Mouse (Mus musculus) thymus, postnatal 25 days (tissue): ENCODE results near the gene Pde9a.
"Not testable (repeated sequence)": the region's sequence is repeated elsewhere in the genome, so short reads cannot be mapped to it uniquely, and the experiment has no call there.

Source experiments
- DNase-seq: peaks from one replicate; pipeline ENCODE4 v3.0.0; 2022

The Pde9a gene

GRCm38 (mm10) chr17:31385671-31386665 is at the start of gene Pde9a:
Gene Pde9a, plus strand, starts transcription at chr17:31386210.
- DNase-seq, result peak; percentile 67

- DNase-seq, result no peak
Observed at GRCm38 (mm10) chr17:31339769-31340168, 46.2 kb upstream of the Pde9a start.

- DNase-seq, result no peak
Observed at GRCm38 (mm10) chr17:31342191-31342590, 43.8 kb upstream of the Pde9a start.

DNA sequence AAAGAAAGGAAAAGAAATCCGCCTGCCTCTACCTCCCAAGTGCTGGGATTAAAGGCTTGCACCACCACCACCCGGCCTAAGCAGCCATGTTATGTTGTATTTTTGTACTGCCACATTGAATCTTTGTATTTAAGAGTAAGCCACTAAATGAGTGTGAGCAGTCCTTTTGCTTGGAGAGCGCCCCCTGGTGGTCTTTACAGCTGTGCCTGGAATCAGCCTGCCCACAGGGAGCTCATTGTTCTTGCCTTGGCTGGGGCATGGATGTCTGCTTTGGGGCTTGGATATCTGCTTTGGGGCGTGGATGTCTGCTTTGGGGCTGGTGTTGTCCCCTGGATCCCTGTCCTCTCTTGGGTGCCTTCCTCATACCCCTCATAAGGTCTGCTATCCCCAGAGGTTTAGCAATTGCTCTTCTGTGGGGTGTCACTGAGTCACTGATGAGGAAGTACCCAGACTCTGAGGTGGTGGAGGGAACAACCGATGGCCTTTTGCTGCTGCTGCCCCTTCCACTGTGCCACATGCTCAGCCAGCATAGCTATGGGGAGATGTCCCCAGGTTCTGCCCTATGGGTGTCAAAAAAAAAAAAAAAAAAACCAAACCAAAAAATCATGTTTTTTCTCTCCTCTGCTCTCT is 41.7 kb upstream of the Pde9a start:
- DNase-seq, result peak; percentile 77

- no peak for DNase-seq
Observed at GRCm38 (mm10) chr17:31344816-31345215, 41.2 kb upstream of the Pde9a start.

DNA sequence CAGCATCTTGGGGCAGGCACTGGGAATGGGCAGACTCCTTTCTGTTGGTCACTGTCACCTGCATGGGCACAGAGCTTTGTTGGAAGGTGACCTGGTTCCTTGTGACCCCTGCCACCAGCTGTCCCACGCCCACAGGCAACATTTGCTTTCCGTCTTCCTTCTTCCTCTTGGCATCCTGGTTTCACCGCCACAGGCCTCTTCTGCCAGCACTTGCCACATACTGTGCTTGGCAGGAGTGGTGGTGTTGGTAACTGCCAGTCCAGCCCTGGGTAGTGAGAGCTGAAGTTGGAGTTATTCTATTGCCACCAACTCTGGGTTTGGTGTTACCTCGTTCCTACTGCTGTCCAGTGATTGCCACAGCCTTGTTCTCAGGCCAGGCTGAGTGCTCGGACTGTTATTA is 37.9 kb upstream of the Pde9a start:
- DNase-seq, result no peak

GRCm38 (mm10) chr17:31349388-31349787 is 36.6 kb upstream of the Pde9a start:
- no peak for DNase-seq

DNA sequence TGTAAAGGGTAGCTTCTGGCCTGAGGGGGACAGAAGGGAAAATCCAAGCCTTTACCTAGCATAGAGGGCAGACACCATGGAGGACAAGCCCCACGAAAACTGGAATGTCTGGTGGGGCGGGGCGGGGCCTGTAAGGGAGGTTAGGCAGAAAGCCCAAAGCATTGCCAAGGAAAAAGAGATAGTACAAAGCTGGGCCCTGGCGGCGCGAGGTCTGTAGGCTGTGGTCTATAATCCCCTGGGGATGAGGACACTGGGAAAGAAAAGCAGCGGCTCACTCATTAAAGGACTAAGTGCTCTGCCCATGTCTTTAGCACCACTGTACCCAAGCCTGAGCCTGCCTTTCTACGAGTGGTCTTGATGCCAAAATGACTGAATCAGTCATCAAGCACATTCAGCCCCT is 34.0 kb upstream of the Pde9a start:
- no peak for DNase-seq

DNA sequence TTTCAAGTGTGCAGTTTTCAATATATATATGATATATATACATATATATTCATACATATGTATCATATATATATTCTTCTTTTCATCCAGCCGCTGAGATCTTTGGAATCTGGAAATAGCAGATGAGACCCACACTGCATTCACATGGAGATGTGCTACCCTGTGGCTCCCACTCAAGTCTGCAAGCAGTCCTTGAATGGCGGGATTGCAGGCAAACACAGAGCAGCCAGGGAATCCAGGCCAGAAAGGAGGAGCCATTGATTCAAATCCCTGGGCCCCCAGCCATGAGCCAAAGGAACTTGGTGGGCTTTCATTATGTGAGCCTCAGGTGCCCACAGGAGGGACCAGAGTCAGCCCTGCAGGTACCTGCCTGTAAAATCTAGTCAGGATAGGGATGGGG is 32.8 kb upstream of the Pde9a start:
- DNase-seq, result no peak

GRCm38 (mm10) chr17:31354684-31355083 is 31.3 kb upstream of the Pde9a start:
- not testable (repeated sequence) for DNase-seq

- no peak for DNase-seq
Observed at GRCm38 (mm10) chr17:31355792-31356502, 30.1 kb upstream of the Pde9a start.

- DNase-seq, result no peak
Observed at GRCm38 (mm10) chr17:31360582-31360981, 25.4 kb upstream of the Pde9a start.

- no peak for DNase-seq
Observed at GRCm38 (mm10) chr17:31365586-31366166, 20.3 kb upstream of the Pde9a start.

DNA sequence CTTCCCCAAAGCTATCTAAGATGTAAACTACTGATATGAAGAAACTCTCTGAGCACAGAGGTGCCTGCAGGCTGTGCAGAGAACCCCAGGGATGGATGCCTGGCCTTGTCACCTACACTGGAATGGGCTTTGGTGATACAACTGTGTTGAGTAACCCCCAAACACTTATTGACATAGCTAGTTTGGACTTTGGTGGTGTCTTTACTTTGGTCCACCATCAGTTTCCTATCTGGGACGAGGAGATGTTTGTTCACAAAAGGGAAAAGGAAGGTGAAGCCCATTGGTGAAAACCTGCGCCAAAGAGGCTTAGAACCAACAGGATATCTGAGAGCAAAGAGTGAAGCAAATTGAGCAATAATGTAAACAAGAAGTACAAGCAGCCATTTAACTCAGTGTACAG is 15.8 kb upstream of the Pde9a start:
- DNase-seq, result no peak

DNA sequence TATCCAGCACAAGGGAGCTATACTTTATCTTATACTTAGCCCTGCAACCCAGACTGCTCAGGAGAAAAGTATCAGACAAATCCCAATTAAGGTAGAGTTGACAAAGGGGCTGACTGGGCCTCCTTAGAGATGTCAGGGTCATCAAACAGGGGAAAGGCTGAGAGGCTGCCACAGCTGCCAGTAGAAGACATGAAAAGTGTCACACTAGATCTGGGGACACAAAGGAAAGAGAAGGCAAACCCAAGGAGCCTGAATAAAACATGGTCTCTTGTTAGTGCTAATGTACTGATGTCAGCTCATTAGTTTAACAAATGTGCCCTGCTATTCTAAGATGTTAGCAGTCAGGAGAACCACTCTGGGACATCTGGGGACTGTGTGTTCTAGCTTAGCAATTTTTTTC is 15.1 kb upstream of the Pde9a start:
- no peak for DNase-seq

- DNase-seq, result peak; percentile 61
Observed at GRCm38 (mm10) chr17:31377961-31378360, 8.0 kb upstream of the Pde9a start.

GRCm38 (mm10) chr17:31378361-31378761 is 7.6 kb upstream of the Pde9a start:
- DNase-seq, result no peak

DNA sequence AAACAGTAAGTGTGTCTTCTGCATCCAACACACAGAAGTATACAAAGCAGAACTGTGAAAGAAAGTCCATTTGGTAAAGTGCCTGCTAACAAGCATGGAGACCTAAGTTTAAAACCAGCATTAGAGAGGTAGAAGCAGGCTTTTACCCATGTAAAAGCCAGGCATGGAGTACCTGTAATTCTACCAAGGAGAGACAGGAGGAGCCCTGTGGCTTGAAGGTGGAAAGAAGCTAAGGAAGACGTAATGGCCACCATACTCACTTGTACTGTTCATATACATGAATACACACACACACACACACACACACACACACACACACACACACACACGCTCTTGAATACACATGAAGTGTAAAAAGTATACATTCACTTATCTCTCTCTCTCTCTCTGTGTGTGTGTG is 6.9 kb upstream of the Pde9a start:
- DNase-seq, result no peak

- no peak for DNase-seq
Observed at GRCm38 (mm10) chr17:31379863-31380262, 6.1 kb upstream of the Pde9a start.

DNA sequence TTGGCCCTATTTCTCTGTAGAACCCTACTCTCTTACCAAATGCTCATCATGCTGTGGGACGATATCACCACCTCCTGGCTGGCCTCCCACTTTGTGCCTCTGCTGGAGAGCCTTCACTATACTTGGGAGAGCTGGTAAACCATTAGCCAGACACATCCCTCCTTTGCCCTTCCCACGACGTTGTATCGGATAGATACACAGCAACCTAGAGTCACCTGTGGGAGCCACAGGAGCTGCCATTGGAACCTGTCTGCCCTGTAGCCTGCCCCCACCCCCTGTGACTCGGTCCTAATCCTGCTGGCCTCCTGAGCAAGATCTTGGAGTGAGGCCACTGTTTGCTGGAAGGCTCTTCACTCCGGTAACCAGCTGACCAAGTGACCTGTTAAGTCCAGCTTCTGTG is 2.7 kb upstream of the Pde9a start:
- DNase-seq, result no peak

GRCm38 (mm10) chr17:31384968-31385627 is 912 bp upstream of the Pde9a start:
- no peak for DNase-seq

GRCm38 (mm10) chr17:31386766-31387275 is 811 bp downstream of the Pde9a start:
- no peak for DNase-seq
